Mouse (Mus musculus) bone marrow, adult 2 months (tissue): ENCODE data around the gene Snx20.

ENCODE experiments used
- CTCF ChIP-seq: fragments of 200-500 bp; IDR thresholded peaks from 2 replicates; pipeline ENCODE4 v1.5.1; 2011; ENCODE audit warnings: low read length, control low read depth; ENCODE audit not compliant: control insufficient read depth, insufficient read depth
- POLR2A ChIP-seq: fragments of 200-500 bp; IDR thresholded peaks from 2 replicates; pipeline ENCODE4 v1.6.1; 2011; ENCODE audit warnings: low read depth, mild to moderate bottlenecking, control low read depth, low read length, borderline replicate concordance; ENCODE audit not compliant: control insufficient read depth

- TF ChIP-seq CTCF (no peak), POLR2A (no peak)
Observed at GRCm38 (mm10) chr8:88680566-88680965, 44.6 kb upstream of the Snx20 start.
